Mouse (Mus musculus): ENCODE results near the gene Rdh5. TPM values are rescaled to one million over a fixed set of nuclear protein-coding genes. Genes with fewer than 3 reads are reported as not detected.

Gene Rdh5
- total RNA-seq, 2 experiments from 2014 or later: 5.5 to 6.1 TPM

DNA sequence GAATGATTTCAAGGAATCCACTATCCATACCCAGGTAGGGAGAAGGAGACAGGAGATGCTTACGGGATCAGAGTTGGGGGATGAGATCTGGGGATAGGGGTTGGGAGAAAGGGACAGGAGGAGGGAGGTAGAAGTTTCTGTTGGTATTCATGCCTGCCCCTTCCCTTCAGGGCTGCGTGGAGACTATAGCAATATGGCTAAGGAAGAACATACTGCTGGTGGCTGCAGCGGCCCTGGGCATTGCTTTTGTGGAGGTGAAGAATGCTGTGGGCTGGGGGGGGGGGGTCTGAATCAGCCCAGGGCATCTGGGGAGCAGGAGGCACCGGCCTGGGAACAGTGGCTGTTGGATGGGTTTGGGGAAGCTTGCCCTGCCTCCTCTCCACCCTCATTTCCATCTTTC, 10.4 kb downstream of the Rdh5 start:
- intact Hi-C loops (cut with DNase I): no loop called here
- DNase-seq (ENCODE audit: extremely low spot score in 1 of 2, low spot score in 2 of 2): no peak

DNA sequence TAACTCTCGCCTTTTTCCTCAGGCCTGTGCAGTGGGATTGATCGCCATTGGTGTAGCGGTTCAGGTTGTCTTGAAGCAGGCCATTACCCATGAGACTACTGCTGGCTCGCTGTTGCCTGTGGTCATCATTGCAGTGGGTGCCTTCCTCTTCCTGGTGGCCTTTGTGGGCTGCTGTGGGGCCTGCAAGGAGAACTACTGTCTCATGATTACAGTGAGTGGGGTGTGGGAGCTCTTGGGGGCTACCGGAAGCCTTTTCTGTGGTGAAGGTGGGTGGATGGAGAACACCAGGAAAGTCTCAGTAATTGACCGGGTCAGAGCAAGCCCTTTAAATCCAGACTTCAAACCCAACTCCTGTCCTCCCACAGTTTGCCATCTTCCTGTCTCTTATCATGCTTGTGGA, 11.3 kb downstream of the Rdh5 start:
- no peak for DNase-seq (ENCODE audit: extremely low spot score in 1 of 2, low spot score in 2 of 2)
- intact Hi-C loops (cut with DNase I): no loop called here

DNA sequence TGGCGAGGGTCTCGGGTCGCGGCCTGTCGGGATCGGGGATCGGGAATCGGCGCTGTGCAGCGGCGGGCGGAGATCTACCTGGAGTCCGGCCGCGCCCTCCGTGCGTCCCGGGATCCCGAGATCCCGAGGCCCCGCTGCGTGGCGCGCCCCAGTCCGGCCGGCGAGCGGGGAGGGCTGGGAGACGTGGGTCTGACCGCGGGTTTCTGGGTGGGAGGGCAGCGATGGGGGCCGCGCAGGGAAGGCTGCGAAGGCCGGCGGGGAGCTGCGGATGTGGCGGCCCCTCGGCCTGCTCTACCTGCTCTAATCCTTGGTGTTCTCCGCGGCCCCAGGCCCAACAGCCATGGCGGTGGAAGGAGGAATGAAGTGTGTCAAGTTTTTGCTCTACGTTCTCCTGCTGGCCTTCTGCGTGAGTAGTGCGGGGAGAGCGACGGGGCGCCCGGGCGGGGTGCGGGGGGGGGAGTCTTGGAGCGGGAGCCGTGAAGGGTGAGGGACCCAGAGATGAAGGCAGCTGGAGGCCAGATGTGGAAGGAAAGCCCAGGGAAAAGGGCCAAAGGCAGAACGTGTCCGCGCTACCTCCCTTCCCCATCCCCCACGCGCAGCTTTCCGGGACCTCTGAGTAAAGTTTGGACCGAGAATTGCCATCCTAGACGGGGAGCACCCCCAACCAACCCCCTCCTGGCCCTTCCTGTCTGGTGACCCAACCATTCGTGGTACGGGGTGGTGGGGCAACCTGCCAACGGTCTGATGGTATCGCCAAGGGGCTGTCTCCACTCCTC, 12.4 kb downstream of the Rdh5 start:
- peak in 1 of 2 experiments; percentile 79 for DNase-seq (ENCODE audit: extremely low spot score in 1 of 2, low spot score in 2 of 2)
- intact Hi-C loops (cut with DNase I): no loop called here

DNA sequence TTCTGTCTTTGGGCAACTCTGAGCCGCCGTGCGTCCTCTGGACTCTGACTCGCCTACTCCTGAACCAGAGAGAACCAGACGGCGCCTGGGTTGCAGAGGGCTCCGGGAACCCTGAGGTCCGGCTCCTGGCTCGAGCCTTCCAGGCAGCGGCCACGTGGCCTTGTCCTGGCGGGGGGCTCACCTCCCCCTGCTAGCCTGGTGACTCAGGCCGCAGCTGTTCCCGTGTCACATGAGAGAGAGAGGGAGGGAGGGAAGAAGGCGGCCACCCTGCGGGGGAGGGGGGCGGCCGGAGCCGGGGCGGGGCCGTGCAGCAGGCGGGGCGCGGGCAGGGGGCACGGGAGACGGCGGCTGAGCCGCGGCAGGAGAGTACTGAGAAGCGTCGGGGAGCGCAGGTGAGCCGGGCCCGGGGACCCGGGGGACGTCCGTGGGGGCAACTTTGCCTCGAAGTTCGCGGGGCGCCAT, 13.1 kb downstream of the Rdh5 start:
- peak; percentile 69 to 91 for DNase-seq (ENCODE audit: extremely low spot score in 1 of 2, low spot score in 2 of 2)
- intact Hi-C loops (cut with DNase I): no loop called here

DNA sequence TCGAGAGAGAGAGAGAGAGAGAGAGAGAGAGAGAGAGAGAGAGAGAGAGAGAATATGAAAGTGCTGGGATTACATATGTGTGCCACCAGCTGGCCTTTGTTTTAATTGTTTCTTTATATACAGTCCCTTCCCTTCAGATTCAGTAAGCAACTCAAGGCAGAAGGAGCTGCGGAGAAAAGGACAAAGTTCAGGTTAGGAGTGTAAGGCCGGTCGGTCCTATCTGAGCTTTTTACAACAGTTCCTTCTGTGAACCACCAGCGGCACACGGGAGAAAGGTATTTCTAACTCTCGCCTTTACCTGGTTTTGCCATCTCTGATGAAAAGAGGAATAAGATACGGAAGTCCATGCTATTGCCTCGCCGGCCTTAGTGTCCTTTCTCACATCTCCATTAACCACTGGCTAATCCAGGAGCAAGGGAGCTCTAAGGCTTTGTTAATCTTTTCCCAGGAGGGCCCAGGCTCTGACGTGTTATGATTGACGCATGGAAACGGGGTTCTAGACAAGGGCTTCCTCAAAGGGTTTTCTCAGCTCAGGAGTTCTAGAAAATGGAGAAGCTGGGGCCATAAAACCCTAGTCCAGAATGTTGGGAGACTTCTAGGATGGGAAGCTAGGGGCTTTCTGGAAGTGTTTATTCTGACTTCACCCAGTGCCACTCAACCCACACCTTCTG, 13.8 kb downstream of the Rdh5 start:
- intact Hi-C loops (cut with DNase I): no loop called here

DNA sequence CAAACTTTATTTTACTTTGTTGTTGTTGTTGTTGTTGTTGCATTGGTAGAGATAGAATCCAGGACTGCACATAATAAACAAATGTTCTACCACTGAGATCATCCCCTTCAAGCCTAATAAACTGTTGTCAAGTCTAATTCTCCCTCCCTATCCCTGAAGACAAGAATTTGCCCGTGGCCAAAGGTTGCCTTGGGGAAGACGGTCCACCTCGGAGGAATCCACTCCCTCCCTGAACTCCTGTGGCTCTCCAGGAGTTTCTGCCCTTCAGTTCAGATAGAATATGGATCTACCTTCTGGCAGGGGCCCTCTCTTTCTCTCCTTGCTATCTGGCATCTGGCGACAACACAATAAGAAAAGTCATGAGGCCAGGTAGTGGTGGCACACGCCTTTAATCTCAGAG, 17.9 kb downstream of the Rdh5 start:
- DNase-seq (ENCODE audit: extremely low spot score in 1 of 2, low spot score in 2 of 2): no peak
- intact Hi-C loops (cut with DNase I): no loop called here

More for the DNA sequence above, 13.8 kb downstream of the Rdh5 start:
- no peak for DNase-seq (ENCODE audit: extremely low spot score in 1 of 2, low spot score in 2 of 2)

DNA sequence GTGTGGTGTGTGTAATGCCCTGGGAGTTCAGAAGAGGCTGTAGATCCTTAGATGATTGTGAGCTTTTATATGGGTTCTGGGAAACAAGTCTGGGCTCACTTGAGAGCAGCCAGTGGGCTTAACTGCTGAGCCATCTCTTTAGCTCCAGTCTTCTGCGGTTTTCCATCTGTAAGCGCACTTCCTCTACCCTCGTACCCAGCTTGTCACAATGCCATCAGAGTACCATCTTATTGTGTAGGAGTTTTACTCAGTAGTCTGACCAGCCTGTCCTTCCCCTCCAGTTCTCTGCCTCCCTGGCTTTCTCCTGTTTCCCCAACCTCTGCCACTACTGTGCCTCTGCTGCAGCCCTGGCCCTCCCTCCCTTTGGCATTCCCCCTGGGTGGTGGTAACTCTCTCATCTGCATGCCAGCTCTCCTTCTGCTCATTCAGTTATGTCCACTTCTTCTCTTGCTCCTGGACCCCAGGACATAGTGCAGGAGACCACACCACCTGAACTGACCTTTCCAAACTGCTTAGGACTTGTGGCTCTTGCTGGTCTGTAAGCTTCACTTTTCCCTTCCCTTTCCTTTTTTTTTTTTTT, 20.2 kb downstream of the Rdh5 start:
- intact Hi-C loops (cut with DNase I): no loop called here
- no peak for DNase-seq (ENCODE audit: extremely low spot score in 1 of 2, low spot score in 2 of 2)

DNA sequence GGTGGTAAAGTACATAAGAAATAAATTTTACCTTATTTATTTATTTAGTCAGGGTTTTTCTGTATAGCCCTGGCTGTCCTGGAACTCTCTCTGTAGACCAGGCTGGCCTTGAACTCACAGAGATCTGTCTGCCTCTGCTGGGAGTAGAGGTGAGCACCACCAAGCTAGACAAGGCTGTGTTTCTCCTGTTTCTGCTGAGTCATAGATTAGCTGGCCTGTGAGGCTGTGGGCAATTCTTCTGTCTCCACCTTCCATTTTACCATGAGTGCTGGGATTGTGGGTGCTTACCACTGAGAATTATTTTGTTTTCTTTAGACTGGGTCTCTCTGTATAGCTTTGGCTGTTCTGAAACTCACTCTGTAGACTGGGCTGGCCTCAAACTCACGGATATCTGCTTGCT, 21.3 kb downstream of the Rdh5 start:
- no peak for DNase-seq (ENCODE audit: extremely low spot score in 1 of 2, low spot score in 2 of 2)

DNA sequence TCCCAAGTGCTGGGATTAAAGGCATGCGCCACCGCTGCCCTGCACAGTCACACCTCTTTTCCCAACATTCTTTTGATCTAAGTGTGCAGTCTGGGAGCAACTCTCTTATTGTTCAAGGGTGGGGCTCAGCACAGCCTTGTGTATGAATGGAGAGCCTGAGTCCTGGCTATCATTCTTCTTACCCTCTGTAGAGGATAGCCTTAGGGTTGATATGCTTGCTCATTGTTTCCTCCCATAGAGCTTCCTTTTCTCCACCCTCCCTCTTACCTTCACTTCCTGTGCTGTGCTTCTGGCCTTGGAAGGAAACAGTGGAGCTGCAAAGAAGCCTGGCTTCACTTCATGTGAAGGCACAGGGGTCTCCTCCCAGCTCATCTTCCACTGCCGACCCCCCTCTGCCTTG, 22.0 kb downstream of the Rdh5 start, which contains the start of gene Cd63:
Gene Cd63 (plus strand): TSS at position 292 of the 400 bp plus-strand sequence.
- DNase-seq (ENCODE audit: extremely low spot score in 1 of 2, low spot score in 2 of 2): no peak
- intact Hi-C loops (cut with DNase I): no loop called here

More for the DNA sequence above, 21.3 kb downstream of the Rdh5 start:
- intact Hi-C loops (cut with DNase I): no loop called here

DNA sequence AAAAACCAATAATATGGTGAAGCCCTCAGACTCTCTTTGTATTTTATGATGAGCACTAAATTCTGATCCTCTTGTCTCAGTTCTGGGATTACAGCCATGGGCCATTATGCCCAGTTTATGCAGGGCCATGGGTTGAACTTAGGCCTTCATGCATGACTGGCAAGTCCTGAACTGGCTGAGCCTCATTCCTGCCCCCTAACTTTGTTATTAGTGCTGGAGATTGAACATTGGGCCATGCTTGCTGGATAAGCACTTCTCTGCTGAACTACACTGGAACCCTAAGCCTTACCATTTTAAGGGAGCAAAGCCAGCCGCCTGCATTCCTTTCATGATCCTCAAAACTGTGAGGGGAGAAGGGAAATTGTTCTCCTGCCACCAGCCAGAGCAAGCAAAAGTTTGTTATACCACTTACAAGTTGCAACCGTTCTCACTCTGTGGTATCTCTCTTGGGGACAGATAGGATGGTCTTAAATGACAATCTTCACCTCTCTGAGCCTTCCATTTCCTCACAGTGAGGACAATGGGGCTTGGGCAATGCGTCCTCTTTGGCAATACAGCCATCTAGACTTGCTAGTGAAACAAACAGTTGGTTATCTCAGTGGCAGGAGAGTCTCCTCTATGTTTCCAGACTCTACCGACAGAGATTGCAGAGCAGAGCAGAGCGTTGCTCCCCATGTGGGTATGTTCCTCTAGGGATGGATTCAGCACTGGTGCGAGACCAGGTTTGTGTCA, 22.8 kb downstream of the Rdh5 start:
- DNase-seq (ENCODE audit: extremely low spot score in 1 of 2, low spot score in 2 of 2): no peak
- intact Hi-C loops (cut with DNase I): loop anchor here (10.0 kb wide), 1 partner anchor 155 kb away; the partner anchor contains the start of genes Dgka and Pym1

DNA sequence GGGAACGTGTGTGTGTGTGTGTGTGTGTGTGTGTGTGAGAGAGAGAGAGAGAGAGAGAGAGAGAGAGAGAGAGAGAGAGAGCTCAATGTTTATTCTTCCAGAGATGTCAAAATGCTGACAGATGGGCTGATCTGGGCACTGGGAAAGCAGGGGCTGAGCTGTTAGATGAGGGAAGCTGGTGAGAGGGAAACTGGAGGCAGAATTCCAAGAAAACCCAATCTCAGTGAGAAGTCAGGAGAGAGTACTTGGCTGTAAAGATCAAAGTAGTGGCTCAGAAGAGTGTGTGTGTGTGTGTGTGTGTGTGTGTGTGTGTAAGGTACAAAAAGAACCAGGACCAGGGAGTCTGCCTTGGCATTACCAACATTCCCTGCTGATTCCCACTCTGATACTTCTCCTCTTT, 25.2 kb downstream of the Rdh5 start:
- intact Hi-C loops (cut with DNase I): loop anchor here (10.0 kb wide), 1 partner anchor 153 kb away; the partner anchor contains the start of genes Dgka and Pym1
- DNase-seq (ENCODE audit: extremely low spot score in 1 of 2, low spot score in 2 of 2): no peak

DNA sequence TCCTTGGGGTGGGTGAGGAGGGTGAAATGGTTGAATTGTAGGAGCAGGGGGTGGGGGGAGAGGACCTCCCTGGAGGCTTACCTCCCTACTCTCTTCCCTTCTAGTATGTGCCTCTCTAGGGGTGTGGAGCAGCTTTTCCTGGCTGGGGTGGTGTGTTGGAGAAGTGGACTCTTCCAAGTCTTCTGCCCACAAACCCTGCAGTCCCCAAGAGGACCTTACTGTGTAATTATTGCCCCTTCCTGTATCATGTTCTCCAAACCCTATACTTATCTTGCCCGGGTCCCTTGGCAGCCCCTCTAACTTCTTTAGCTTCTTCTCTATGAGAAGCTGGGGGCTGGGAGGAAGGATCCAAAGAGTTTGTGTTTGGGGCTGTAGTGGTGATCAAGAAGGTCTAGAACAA, 25.9 kb downstream of the Rdh5 start:
- intact Hi-C loops (cut with DNase I): loop anchor here (10.0 kb wide), 1 partner anchor 152 kb away; the partner anchor contains the start of genes Dgka and Pym1

DNA sequence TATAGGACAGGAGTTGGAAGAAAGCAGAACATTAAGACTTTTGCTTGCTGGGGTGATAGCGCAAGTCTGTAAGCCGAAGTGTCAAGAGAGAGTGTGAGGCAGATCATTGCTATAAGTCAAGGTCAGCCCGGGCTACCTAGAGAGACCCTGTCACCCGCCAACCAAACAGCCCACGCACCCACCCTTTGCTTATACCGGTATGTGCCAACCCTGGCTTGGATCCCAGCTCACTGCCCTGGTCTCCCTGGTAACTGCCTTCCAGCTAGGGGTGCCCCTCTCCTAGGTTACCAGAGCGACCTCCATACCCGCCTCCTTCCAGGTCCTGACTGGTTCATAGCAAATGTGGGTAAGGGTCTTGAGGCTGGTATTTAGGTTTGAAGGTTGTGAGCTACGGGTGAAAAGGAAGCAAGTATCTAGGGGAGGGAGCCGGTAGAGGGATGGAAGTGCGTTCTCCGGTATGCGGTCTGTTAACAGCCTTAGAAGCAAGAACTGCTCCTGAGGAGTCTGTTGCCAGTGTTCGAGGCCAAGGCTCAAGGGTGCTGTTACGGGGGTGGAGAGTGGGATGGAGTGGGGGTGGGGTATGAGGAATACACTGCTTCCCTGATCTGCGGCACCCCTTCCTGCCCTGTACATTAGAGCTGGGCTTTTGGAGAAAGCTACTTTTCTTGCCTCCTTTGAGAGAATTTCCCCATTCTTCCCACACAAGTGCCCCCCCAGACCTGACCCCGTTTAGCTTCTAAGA, 26.6 kb downstream of the Rdh5 start:
- peak; percentile 71 to 77 for DNase-seq (ENCODE audit: extremely low spot score in 1 of 2, low spot score in 2 of 2)
- intact Hi-C loops (cut with DNase I): loop anchor here (10.0 kb wide), 1 partner anchor 151 kb away; the partner anchor contains the start of genes Dgka and Pym1

More for the DNA sequence above, 25.9 kb downstream of the Rdh5 start:
- DNase-seq (ENCODE audit: extremely low spot score in 1 of 2, low spot score in 2 of 2): no peak

DNA sequence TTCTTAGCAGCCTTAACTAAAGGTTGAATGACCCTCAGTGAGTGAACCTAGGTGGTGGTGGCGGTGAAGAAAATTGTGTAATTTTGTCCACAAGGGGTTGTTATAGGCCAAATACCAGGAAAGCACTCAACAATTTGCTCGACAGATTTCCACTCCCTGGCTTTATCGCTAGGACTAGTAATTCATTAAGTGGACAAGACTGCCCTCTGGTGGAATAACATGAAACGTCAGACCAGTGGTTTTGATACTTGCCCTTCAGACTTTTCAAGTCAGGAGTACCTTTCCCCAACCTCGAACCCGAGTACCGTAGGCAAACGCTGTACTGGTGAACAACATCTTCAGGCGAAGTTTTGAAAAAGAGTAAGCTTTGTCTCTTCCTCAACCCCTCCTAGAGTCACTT, 27.3 kb downstream of the Rdh5 start:
- DNase-seq (ENCODE audit: extremely low spot score in 1 of 2, low spot score in 2 of 2): peak; percentile 69 to 84
- intact Hi-C loops (cut with DNase I): loop anchor here (10.0 kb wide), 1 partner anchor 151 kb away; the partner anchor contains the start of genes Dgka and Pym1

DNA sequence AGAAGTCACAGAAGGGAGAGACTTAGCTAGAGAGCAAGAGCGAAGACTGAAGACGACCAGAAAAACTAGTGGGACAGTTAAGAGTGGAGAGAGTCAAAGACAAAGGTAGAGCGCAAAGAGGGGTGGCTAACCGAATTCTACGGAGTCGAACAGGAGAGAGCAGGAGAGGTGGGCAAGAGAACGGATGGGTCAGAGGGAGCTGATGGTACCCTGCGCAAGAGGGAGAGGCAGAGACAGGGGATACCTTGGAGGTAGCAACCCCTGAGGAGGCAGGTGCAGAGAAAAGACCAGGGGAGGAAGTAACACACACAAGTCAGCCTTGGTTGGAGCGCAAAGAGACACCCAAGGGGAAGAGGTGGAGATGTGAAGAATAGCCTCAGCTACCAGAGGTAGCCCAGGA, 30.4 kb downstream of the Rdh5 start:
- DNase-seq (ENCODE audit: extremely low spot score in 1 of 2, low spot score in 2 of 2): no peak
- intact Hi-C loops (cut with DNase I): loop anchor here (5.0 to 10.0 kb wide), 2 partner anchors 45 to 147 kb away; partner anchors contain the start of genes Dgka and Pym1

DNA sequence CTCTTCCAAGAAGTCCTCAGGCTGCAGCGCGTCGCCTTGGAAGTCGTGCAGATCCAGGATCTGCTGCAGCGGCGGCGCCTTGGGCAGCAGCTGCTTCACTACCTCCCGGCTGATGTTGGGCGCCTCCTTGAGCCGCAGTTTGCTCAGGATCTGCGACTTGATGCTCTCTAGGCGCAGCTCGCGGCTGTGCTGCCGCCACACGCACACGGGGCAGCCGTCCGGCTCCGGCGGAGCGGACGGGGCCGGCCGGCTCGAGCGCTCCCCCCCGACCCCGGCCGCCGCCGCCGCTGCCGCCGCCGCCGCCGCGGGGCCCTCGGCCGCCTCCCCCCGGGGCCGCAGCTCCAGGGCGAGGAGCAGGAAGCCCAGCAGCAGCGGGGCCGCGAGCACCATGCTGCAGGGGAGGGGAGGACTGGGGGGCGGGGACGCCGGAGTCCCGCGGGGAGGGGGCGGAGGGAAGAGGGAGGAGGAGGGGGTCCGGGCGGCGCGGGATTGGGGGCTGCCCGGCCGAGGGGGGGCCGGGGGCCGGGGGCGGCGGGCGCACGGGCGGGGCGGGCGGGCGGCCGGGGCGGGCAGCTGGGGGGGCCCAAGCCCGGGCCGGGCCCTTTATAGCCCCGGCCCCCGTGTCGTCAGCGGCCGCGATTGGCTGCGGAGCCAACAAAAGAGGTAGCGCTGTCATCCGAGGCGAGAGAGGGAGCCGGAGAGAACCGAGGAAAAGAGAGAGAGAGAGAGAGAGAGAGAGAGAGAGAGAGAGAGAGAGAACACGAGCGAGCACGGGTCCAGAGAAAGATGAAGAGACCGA, 31.2 kb downstream of the Rdh5 start, which contains the start of gene Gdf11:
Gene Gdf11 (minus strand): TSS at position 423 of the 799 bp plus-strand sequence.
- peak in 1 of 2 experiments; percentile 79 for DNase-seq (ENCODE audit: extremely low spot score in 1 of 2, low spot score in 2 of 2)
- intact Hi-C loops (cut with DNase I): loop anchor here (5.0 to 10.0 kb wide), 2 partner anchors 44 to 147 kb away; partner anchors contain the start of genes Dgka and Pym1
